Mouse (Mus musculus) kidney, adult 11 months (tissue): ENCODE results near the gene Rab1b.
"Not testable (repeated sequence)": the region's sequence is repeated elsewhere in the genome, so short reads cannot be mapped to it uniquely, and the experiment has no call there.

ENCODE experiments used
- DNase-seq: peaks from one replicate; pipeline ENCODE4 v3.0.0; 2022

Rab1b gene

DNA sequence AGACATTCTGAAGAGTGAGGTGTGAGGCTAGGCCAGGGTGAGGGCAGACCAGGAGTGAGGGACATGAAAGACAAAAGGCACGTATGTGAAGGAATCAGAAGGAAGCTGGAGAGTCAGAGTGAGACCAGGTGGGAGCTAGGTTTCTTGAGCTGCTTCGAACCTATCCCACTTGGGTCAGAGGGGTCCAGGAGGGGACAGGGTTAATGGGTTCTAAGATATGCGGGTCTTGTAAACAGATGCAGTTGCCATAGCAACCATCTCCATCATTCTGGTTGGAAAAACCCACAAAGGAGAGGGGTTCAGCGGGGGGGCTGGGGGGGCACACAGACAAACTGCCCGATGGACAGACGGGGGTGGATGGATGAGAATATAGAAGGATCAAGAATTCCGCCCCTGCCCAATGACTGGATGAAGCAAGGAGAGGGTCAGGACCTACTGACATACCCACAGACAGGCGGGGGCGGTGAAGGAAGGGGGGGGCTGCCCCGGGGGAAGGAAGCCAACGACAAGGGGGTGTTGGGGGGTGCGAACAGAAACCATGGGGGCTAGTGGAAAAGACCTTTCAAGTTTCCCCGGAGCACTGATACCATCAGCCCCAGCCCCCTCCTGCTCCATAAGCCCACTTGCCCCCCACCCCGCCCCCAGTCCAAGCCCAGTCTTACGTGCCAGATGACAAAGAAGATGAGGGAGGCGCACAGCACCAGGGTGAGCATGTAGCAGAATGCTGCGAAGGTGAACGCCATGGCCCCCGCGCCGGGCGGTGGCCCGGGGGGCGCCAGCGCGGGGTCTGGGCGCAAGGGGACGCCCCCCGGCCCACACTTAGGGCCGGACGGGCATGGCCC is 9.1 kb downstream of the Rab1b start:
- no peak for DNase-seq

DNA sequence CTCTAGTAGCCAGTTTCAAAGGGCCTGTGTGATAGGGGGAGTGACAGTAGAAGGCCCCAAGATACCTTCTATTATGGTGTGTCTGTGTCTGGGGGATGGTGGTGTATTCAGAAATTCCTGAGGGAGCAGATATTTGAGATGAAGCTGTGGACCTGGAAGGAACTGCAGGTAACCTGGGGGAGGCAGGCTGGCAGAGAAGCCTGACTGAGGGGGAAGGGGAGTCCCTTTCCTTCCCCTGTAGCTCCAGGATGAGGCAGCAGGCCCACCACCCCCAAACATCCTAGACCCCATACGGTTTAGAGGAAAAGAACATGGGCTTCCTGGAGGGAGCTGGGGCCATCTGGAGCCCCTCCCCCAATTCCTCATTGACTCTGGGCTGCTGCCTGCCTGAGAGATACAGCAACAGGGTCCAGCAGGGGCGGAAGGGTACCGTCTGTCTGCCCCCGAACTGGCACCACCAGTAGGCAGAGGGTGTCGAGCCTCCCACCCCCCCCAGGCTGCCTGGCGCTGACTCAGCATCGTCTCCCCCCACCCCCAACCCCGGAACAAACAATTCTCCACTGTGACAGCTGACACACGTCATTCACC is 10.9 kb downstream of the Rab1b start:
- no peak for DNase-seq

DNA sequence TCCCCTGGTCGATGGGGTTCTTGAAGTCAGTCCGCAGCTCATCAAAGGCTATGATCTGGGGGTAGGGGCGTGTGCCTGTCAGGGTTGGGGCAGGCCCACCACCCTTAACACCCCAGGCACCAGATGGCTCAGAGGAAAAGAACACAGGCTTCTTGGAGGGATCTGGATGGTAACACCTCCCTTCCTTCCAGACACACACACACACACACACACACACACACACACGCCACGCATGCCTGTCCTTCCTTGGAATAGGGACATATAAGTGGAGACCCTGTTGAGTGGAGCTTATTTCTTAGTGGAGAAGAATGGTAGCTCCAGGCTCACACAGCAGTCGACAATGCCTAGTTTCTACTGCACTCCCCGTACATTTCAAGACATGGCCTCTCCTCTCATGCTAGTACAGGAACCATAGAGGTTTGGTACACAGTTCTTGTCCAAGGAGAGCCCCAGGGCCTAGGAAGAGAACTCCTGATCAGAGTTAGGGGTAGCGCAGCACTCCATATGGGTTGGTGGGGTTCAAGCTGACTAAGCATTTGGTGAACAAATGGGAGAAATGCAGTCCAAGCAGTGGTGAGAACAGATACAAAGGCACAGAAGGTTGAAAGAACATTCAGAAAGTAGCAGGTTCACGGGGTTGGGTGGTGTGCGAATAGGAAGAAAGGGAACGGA is 12.0 kb downstream of the Rab1b start:
- no peak for DNase-seq

DNA sequence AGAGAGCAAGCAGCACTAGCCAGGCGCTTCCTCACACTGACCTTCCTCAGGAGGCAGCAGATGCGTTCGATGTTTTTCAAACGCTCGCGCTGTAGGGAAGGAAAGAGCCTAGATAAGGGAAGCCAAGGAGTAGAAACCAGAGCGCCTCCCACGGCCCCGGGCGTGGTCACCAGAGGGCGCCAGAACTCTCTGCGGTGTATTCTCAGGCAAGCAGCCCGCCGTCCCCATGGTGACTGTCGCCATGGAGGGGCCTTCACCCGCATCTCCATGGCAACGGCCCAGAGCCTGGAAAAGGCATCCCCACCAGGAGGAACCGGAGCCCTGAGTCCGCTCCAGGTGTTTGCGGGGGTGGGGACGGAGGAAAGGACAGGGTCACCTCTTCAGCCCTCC is 12.6 kb downstream of the Rab1b start:
- DNase-seq: peak; percentile 89

DNA sequence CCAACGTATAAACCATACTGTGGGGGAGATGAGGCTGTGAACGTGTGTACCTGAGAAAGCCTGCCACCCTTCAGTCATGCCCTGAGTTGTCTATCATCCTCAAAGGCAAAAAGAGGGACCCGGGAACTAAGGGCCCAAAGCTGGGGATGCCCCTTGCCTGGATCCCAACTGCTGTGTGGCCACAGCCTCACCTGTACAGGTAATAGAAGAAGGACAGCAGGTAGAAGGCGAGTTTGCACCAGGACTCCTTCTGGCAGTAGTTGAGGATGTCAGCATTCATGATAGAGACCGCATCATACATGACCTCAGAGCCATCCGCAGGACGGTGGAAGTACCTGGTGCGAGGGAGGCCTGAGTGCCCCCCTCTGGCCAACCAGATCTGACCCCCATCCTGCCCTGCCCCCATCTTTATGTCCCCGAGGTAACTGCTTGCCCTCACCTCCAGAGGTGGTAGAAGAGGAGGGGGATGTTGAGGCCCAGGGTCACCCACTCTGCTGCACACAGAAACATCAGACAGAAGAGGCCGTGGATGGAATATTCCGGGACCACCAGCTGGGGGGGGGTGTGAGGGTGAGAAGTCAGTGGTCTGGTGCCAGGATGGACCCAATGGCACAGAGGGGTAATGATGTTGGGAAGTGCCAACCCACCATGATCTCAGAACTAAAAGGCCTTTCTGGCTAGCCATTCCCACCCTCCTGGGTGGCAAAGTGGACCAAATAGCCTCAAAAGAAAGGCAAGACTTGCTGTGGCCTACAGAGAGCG is 13.2 kb downstream of the Rab1b start:
- DNase-seq: no peak

DNA sequence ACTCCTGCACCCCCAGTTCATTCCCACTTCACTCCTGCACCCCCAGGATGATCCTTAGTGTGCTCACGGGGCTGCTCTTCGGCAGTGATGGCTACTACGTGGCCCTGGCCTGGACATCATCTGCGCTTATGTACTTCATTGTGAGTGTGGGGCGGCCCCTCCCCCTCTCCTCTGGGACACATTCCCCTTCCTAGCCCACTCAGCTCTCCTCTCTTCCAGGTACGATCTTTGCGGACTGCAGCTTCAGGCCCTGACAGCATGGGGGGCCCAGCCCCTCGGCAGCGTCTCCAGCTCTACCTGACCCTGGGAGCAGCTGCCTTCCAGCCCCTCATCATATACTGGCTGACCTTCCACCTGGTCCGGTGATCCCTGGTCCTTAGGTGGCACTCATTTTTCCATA is 14.8 kb downstream of the Rab1b start:
- no peak for DNase-seq

DNA sequence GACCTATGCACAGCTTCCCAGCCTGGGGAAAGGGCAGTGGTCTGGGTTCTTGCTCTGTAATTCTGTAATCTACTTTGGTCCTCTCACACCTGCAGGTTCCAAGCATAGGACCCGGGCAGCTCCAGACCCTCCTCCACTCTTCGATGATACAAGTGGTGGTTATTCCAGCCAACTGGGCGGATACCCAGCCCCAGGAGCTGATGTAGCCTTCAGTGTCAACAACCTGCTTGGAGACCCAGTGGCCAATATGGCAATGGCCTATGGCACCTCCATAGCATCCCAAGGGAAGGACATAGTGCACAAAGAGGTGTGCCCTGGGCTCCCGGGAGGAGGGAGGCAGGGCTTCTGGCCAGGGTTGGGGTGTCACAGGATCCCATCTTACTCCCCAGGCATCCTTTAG is 17.5 kb downstream of the Rab1b start:
- no peak for DNase-seq

DNA sequence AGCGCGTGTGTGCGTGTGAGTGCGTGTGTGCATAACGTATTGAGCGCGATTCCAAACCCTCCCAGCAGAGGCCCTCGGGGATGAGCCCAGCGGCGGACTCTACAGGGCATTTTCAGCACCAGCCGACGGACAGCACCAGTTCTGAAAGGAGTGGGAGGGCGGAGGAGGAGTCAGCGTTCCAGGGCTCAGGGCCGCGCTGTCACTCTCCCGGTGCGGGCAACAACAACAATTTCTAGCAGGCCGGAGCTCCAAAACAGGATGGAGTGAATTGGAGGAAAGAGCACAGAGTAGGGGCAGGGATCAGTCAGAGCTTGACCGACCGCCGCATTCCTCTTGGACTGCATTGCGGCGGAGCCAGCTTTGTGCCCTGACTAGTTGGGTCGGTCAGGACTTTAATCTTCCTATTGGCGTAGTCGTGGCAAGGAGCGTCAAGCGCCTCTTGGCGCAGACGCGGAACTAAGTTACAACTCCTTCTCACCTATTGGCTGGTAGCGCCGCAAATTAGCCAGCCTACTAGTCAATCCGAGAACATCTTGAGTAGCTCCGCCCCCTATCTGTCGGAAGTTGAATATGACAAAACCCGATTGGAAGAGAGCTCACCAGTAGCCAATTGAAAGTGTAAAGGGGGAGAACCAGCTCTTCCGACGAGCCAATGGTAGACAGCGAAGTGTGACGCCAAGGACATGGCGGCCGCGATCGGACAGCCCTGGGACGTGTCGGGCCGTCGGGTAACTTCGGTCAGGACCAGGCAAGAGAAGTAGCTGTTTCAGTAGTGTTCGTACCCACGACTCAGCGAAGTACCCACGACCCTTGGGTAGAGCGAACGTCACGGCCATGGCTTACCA is 18.8 kb downstream of the Rab1b start, which contains the start of gene Yif1a:
Yif1a (plus strand) TSS at position 655 of the 845 bp plus-strand sequence.
- peak; percentile 99 for DNase-seq

DNA sequence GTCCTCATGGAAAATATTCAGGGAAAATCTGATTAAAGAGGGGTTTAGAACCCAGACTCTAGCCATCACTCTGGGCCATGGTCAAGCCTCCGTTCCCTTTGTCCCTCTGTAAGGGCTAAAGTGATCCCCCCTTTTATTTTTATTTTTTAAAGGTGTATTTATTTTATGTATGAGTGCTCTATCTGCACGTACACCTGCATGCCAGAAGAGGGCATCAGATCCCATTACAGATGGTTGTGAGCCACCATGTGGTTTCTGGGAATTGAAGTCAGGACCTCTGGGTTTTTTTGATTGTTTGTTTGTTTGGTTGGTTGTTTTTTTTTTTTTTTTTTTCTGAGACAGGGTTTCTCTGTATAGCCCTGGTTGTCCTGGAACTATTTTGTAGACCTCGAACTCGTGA is 20.3 kb downstream of the Rab1b start:
- DNase-seq: not testable (repeated sequence)

DNA sequence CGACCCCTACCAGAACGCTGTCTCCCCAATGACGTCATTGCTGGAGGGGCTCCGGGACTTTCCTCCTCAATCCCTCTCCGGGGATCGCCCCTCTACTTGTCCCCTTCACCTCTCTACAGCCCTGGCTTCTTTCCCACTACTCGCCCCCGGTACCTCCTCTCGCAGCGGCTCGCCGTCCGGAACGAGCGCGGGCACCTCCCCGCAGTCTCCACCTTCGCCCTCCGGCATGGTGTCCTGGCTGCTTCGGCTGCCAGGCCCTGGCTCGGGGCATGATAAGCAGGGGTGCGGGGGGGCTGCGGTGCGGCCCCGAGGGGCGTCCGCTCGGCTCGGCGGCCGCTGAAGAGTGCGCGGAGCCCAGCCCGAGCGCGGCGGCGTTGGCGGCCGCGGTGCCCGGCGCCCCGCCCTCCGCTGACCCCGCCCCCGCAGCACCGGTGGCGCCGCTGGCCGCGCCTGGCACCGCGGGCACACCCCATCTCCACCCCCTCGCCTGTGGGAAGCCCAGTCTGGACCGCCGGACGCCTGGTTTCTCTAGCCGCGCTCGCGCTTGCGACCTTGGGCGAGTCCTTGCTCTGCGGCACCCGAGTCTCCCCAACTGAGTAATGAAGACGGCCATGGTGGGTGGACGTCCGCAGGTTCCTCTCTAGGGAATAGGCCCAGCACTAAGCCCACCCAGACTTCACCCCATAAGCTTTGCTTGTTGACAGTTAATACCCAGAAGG is 21.6 kb downstream of the Rab1b start, which contains the start of gene Tmem151a:
Tmem151a (minus strand) TSS at position 387 of the 719 bp plus-strand sequence.
- DNase-seq: peak; percentile 67

DNA sequence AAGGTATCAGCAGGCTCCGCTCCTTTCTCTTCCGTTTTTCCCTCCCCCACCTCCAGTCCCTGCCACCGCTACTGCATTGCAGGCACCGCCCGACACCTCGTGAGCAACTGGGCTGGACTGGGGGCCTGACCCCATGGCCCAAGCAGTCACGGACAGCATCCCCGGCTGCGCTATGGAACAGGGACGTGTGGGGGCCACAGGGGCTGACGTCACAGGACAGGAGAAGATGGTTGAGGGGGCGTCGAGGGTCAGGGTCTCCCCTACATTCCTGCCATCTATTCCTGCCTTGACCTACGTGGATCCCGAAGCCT is 22.1 kb downstream of the Rab1b start:
- DNase-seq: no peak

DNA sequence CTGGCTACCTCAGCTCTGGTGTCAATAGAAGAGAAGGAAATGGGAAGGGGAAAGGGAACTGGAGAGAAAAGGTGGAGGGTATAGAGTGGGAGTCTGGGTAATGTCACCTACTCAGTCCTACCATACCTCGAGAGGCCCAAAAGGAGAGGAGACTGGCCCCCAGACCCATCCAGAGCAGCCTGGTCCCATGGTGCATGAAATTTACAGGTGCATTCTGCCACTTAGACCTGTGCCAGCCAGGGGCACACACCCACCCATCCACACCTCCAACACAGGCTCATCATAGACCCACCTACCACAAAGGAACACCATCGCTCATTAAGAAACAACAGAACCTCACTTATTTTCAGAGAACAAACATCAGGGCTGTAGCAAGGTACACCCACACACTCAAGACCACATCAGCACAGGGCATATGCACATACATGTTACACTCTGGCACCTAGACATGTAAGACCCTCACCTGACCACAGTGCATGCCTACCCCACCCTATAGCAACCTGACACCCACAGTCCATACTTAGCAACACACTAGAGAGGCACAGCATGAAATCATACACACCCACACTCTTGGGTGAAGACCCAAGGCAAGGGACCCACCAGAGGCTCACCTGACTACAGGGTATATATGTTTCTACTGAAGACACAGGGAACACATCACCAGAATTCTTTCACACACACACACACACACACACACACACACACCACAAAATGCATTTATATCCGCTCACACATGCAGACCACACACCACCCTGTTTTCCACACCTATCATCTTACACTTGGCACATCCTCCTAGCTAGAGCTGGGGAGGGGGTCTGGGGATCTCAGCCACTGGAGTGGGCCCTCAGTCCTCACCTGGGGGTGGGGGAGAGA is 22.7 kb downstream of the Rab1b start:
- DNase-seq: no peak

DNA sequence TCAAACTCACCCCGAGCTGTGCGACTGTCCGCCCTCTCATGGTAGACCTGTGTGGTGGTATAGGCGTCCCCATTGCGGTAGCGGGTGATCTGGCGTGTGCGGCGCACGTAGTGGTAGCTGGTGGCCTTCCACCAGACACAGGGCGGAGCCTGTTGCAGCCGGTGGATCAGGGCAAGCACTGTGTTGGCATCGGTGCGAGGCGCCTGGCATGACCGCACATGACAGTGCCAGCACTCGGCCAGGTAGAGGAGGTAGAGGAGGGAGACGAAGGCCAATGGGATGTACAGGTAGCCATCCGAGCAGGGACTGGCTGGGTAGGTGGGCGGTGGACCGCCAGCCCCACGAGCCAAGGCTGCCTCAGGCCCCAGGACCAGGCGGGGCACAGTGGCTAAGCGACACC is 24.3 kb downstream of the Rab1b start:
- no peak for DNase-seq

DNA sequence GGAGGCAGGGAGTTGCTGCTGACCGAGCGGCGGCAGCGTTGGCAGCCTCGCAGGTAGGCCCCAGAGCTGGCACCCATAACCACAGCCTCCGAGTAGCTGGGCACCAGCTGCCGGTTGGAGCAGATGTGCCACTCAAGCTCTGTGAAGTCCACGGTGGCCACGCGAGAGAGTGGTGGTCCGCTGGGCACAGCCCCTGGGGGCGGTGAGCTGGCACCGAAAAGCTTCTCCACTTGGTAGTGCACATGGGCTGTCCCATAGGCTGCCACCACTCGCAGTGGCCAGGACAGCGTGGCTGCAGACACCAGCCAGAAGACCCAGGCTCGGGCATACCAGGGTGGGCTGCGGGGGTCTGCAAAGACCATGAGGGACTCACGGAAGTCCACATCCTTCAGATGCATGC is 24.9 kb downstream of the Rab1b start:
- DNase-seq: no peak

DNA sequence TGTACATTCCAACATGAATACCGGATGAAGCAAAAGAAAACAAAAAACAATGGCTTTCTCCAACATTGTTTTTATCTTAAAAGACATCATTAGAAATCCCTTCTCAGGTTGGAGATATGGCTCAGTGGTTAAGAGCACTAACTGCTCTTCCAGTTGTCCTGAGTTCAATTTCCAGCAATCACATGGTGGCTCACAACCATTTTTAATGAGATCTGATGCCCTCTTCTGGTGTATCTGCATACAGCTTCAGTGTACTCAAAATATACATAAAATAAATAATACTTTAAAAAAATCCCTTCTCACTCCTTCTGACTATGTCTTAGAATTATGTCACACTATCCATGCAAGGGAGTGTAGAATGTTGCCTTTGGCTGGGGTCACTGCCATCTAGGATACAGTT is 27.6 kb downstream of the Rab1b start:
- no peak for DNase-seq

DNA sequence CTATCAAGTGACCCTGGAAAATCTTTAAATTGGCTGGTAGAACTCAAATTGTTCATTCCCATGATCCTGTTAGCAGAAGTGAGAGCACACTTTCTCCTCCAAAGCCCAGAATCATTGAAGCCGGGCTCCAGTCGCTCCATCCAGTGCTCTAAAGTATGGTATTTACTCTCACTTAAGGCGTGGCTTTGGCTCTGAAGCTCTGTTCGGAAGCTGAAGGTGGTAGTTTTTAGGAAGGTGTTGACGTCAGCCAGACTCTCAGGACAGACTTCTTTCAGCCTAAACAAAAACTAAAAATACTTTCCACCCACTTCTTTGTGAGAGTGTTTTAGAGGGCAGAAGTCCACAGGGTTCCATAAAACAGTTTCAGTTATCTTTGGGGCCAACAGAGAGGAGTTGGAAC is 33.4 kb downstream of the Rab1b start:
- DNase-seq: no peak

DNA sequence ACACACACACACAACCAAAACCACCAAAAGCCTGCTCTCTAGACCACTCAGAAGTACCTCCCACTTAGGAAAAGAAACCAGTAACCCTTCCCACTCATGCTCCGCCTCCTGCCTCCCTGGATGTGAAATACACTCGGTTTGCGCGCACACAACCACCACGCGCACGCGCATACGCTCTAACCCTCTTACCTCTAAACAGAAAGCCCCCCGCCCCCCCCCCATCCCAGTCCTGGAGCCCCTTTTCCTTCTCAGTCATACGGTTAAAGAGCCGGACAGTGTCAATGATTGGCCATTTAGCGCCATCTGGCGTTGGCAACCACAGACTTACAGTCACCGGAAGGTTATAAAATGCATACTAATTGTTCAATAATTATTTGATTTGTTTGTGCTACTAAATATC is 33.8 kb downstream of the Rab1b start:
- no peak for DNase-seq

DNA sequence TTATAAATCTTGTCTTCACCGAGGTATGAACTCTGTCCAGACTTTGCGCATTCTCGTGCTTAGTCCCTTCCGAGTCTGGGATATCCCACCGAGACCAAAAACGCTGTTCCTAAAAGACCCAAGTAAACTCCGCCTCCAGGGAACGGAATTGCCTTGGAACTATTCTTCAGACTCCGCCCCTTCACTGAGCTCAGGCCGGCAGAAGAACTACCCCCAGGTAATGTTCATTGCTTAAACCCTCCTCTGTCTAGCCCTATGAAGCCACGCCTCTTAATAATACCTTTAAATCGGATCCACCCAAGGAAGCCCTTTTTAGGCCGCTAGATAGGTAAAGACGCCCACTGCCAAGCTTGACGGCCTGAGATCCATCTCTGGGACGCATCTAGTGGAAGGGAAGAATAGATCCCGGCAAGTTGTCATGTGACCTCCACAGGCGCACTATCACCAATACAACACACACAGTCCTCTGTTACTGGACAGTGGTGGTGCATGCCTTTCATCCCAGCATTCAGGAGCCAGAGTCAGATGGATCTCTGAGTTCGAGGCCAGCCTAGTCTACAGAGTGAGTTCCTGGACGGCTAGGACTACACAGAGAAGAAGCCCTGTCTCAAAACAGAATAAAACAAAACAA is 34.4 kb downstream of the Rab1b start:
- no peak for DNase-seq

DNA sequence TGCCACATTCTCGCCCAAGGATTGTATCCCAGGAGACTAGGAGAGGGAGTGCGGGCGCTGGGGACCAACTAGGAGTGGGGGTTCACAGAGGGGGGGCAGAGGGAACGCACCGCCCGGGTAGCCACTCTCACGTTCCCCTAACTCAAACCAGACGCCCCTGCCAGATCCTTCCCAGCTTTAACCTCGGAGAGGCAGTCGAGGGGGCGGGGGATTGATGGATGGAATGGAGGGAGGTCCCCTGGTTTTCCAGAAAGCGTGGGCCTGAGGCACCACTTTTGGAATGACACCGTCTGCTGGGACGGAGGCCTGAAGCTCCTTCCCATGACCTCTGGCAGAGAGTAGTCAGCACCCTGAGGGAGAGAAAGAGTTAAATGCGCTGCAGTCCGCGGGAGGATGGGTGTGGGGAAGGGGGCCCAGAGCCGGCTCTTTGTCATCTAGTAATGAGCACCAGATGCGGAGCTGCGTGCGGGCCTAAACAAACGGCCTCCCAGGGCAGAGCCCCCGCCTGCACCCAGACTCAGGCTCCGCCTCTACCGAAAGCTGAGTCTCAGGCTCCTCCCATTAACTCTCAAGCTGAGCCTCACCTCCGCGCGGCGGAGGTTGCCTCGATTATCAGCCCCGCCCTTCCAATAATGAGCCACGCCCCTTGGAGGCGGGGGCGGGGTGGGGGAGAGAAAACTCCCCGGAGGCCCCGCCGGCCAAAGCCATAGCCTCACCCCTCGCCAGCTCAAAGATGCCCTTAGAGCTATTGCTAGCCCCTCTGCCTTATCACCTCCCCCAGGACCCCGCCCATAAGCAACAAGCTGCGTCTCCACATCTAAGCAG is 35.1 kb downstream of the Rab1b start:
- peak; percentile 82 for DNase-seq
